Mouse (Mus musculus) neural tube, embryonic 11.5 days (tissue): Measurements from ENCODE around the gene C1ql1. TPM values are rescaled to one million over a fixed set of nuclear protein-coding genes. Genes with fewer than 3 reads are reported as not detected.

Source experiments
- ATAC-seq: fragments of 200-750 bp; cut with Nextera tagmentation; 2 replicates; pipeline ENCODE4 v1.8.0; 2017; ENCODE audit warnings: moderate number of reproducible peaks, mild to moderate bottlenecking, moderate TSS enrichment, moderate library complexity; ENCODE audit not compliant: insufficient read depth, low FRiP score, low TSS enrichment
- DNase-seq: peaks from one replicate; pipeline ENCODE4 v3.0.0-alpha.2; 2015; ENCODE audit warnings: low spot score
- H3K27ac ChIP-seq: fragments of 300-500 bp; sonication (generic); 2 replicates; pipeline ENCODE4 v1.5.1; 2014; ENCODE audit warnings: low read depth, mild to moderate bottlenecking, low read length
- H3K27me3 ChIP-seq: fragments of 300-500 bp; sonication (generic); 2 replicates; pipeline ENCODE4 v1.6.1; 2014; ENCODE audit warnings: mild to moderate bottlenecking, low read length, mixed read lengths; ENCODE audit not compliant: control insufficient read depth, insufficient read depth
- H3K36me3 ChIP-seq: fragments of 300-500 bp; sonication (generic); 2 replicates; pipeline ENCODE4 v1.6.1; 2014; ENCODE audit warnings: mild to moderate bottlenecking, low read length, moderate library complexity, mixed read lengths; ENCODE audit not compliant: control insufficient read depth, insufficient read depth
- H3K4me1 ChIP-seq: fragments of 300-500 bp; sonication (generic); 2 replicates; pipeline ENCODE4 v1.6.1; 2014; ENCODE audit warnings: low read length, mixed read lengths; ENCODE audit not compliant: control insufficient read depth, insufficient read depth
- H3K4me2 ChIP-seq: fragments of 300-500 bp; sonication (generic); 2 replicates; pipeline ENCODE4 v1.6.1; 2014; ENCODE audit warnings: low read depth, mild to moderate bottlenecking, moderate library complexity
- H3K4me3 ChIP-seq: fragments of 300-500 bp; sonication (generic); 2 replicates; pipeline ENCODE4 v1.5.1; 2014; ENCODE audit warnings: low read depth, low read length
- H3K9ac ChIP-seq: fragments of 300-500 bp; sonication (generic); 2 replicates; pipeline ENCODE4 v1.6.1; 2014; ENCODE audit warnings: mild to moderate bottlenecking, low read length
- H3K9me3 ChIP-seq: fragments of 300-500 bp; sonication (generic); 2 replicates; pipeline ENCODE4 v1.6.1; 2016; ENCODE audit warnings: low read length; ENCODE audit not compliant: control insufficient read depth
- WGBS: fragments of 180-500 bp; shearing (Covaris S2); extraction: QIAGEN DNeasy Blood & Tissue Kit; methylation state at CpG from one replicate; pipeline ENCODE4 v1.1.7; 2014; 5-methylcytosine and 5-hydroxymethylcytosine counted together
- polyA plus RNA-seq: library from polyadenylated mRNA; unstranded; fragments of >200 nt; fragmentation: Nextera tagmentation; extraction: Ambion mirVana; gene quantifications from 2 replicates; pipeline ENCODE4 v1.2.1, GENCODE M21; 2014

C1ql1 gene
- polyA plus RNA-seq, 1 experiment from 2014 or later = 4.0 TPM

DNA sequence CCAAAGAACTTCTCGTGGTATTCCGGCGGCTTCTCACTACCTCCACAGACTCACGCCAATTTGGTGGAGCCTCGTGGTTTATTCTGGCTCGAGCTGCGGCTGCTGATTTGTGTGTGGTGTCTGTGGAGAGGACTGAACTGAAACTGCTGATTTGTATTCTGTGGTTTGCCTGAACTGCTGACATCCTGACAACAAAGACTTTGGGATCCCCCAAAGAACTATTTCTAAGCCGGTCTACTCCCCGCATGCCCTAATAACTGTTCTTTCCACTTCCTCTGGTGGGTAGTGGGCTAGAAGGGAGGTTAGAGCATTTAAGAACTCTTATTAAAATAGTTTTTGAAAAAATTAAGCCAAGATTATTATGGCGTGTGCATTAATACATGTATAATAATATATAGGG is 15.8 kb downstream of the C1ql1 start:
- no peak overlapping the region for H3K4me3 ChIP-seq
- ATAC-seq (no peak), DNase-seq (no peak)
- H3K4me2 ChIP-seq = no peak overlapping the region
- no peak overlapping the region for H3K9ac ChIP-seq
- H3K27ac ChIP-seq = no peak overlapping the region
- H3K36me3 ChIP-seq = no peaks in the 10 kb centered on the region
- 95% methylated on average over 10 of the region's 10 CpGs for WGBS
- H3K27me3 ChIP-seq = no peaks in the 10 kb centered on the region
- no peaks in the 10 kb centered on the region for H3K9me3 ChIP-seq
- no peaks in the 10 kb centered on the region for H3K4me1 ChIP-seq

DNA sequence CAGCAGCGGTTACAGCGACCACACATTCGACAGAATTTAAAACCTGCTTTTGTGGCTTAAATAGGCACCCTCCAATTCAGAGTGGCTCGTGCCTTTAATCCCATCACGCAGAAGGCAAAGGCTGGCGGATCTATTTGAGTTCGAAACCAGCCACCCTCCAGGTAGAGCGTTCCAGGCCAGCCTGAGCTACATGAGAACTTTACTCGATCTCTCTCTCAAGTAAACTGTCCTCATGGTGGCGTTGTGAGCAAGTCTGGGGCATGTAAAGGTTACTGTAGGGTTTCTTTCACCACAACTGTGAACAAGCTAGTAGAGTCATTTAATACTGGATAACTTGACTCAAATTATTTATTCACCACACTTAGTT is 21.2 kb downstream of the C1ql1 start:
- Histone ChIP-seq H3K9ac (peak overlapping the region; percentile 60), H3K4me3 (peak overlapping the region; percentile 64), H3K4me2 (peak overlapping the region; percentile 45), H3K9me3 (no peaks in the 10 kb centered on the region), H3K36me3 (peaks cover 3% of the 10 kb centered on the region), H3K4me1 (peaks cover 2% of the 10 kb centered on the region; the same call in 1 of the 2 replicates), H3K27me3 (no peaks in the 10 kb centered on the region), H3K27ac (peak overlapping the region; percentile 86)
- peak; percentile 20; the same call in 1 of the 2 replicates for ATAC-seq
- WGBS = 2% methylated on average over 10 of the region's 10 CpGs
- no peak for DNase-seq

DNA sequence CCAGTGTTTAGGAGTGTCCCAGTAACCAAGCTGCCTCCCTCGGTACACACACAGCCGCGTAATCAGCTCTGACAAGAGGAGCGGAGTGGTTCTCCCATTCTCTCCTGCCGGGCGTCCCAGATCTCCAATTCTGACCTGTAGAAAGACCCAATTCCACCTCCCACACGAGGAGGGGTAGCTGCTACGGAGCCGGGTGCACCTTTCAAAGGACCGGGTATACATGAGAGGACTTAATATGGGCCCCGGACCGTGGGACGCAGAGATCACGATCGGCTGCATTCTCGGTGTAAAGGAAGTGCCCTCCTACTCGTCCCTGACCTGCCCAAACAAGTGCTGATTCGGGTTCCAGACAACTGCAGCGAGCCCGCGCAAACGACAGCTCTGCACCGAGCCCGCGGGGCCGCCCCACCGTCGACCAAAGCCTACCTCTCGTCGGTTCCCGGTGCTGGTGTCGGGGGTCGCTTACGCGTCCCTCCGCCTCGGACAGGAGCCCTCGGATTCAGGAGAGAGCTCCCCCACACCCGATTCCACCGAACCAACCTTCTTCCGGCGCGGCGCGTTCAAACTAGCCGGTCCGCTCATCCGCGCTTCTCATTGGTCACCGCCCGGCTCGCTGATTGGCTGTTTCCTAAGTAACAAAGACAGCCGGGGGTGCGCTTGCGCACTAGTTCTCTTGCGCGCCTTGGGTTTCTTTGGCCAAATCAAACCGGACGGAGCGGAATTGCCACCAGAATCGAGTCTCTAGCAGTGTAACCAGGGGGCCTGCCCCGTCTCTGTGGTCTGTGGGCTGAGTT is 21.7 kb downstream of the C1ql1 start, which contains the start of gene Kif18b:
Kif18b (minus strand) TSS at position 568 of the 794 bp plus-strand sequence.
- Histone ChIP-seq H3K9me3 (no peaks in the 10 kb centered on the region), H3K4me3 (peak within 1 kb of the TSS; percentile 64), H3K4me1 (peaks cover 2% of the 10 kb centered on the region; the same call in 1 of the 2 replicates), H3K27me3 (no peaks in the 10 kb centered on the region), H3K9ac (peak within 1 kb of the TSS; percentile 60), H3K27ac (peak within 1 kb of the TSS; percentile 86), H3K36me3 (peaks cover 3% of the 10 kb centered on the region), H3K4me2 (peak within 1 kb of the TSS; percentile 45)
- WGBS = under 1% methylated on average over 62 of the region's 62 CpGs
- peak; percentile 97 for DNase-seq
- ATAC-seq = peak; percentile 81

DNA sequence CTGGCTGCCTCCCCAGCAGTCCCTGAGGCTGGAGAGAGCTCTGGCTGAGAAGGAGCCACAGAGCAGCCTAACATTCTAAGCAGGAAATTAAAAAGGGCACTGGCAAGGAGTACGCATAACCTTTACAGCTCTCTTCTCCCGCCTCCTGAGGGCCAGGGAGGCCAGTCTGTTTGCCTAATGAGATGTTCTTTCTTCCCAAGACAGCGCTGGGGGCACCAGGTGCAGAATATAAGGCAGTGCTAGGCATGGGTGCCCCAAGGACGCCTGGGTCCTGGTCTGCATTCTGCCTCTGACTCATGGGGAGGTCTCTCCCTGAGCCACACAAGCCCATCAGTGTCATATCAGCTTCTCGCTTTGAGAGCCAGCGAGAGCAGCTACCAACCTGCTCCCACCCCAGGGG is 25.0 kb downstream of the C1ql1 start:
- WGBS = 85% methylated on average over 6 of the region's 6 CpGs
- H3K4me2 ChIP-seq = no peak overlapping the region

GRCm38 (mm10) chr11:102918077-102918476 is 28.4 kb downstream of the C1ql1 start:
- H3K9me3 ChIP-seq = no peaks in the 10 kb centered on the region
- no peak overlapping the region for H3K9ac ChIP-seq
- no peak for ATAC-seq
- no peak for DNase-seq
- no peak overlapping the region for H3K4me2 ChIP-seq
- 91% methylated on average over 4 of the region's 4 CpGs for WGBS
- no peak overlapping the region for H3K27ac ChIP-seq
- H3K4me1 ChIP-seq = peaks cover 2% of the 10 kb centered on the region; the same call in 1 of the 2 replicates
- peaks cover 17% of the 10 kb centered on the region for H3K36me3 ChIP-seq
- no peaks in the 10 kb centered on the region for H3K27me3 ChIP-seq
- no peak overlapping the region for H3K4me3 ChIP-seq

More for the DNA sequence above, 25.0 kb downstream of the C1ql1 start:
- ATAC-seq = no peak
- no peak overlapping the region for H3K27ac ChIP-seq
- DNase-seq = no peak
- H3K9ac ChIP-seq = no peak overlapping the region
- no peaks in the 10 kb centered on the region for H3K27me3 ChIP-seq
- no peak overlapping the region for H3K4me3 ChIP-seq
- peaks cover 2% of the 10 kb centered on the region; the same call in 1 of the 2 replicates for H3K4me1 ChIP-seq
- peaks cover 3% of the 10 kb centered on the region for H3K36me3 ChIP-seq
- no peaks in the 10 kb centered on the region for H3K9me3 ChIP-seq

DNA sequence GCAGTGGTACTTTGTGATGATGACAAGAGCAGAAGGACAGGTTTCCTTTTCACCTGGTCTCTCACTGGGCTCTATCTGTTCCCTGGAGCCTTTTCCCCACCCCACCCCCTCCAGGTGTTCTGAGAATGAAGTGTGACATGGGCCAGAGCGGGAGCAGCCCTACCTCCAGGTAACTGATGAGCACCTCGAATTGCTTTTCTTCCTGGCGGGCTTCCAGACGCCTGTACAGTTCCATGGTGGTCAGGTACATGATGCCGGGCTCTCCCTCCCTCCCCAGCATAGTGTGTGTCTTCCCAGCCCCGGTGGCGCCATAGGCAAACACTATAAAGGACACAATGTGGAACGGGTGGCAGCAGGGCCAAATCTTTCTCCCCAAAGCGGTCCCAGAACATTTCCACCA is 31.1 kb downstream of the C1ql1 start:
- DNase-seq (no peak), ATAC-seq (no peak)
- H3K4me1 ChIP-seq = no peaks in the 10 kb centered on the region
- no peak overlapping the region for H3K9ac ChIP-seq
- no peak overlapping the region for H3K27ac ChIP-seq
- no peaks in the 10 kb centered on the region for H3K27me3 ChIP-seq
- no peak overlapping the region for H3K4me3 ChIP-seq
- peaks cover 18% of the 10 kb centered on the region for H3K36me3 ChIP-seq
- 96% methylated on average over 9 of the region's 9 CpGs for WGBS
- no peaks in the 10 kb centered on the region for H3K9me3 ChIP-seq
- H3K4me2 ChIP-seq = no peak overlapping the region

DNA sequence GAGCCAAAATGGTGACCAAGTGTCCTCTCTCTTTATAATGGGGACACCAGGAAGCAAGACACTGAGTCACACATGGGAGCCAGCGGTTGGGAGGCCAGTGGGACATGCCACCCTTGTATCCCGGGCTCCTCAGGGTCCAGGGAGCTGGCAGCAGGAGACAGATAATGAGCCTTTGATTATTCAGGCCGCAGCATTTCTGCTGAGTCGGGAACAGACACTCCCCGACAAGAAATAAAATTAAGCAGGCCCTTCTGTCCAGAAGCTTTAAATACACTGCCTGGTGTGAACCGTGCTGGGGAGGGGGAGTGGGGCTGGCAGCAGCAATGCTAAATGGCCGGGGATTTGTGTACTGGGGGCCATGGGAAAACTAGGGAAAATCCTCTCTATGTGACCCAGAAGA is 35.1 kb downstream of the C1ql1 start:
- Histone ChIP-seq H3K9ac (no peak overlapping the region), H3K4me1 (no peaks in the 10 kb centered on the region), H3K27ac (no peak overlapping the region), H3K36me3 (peaks cover 34% of the 10 kb centered on the region), H3K4me3 (no peak overlapping the region), H3K27me3 (no peaks in the 10 kb centered on the region), H3K9me3 (no peaks in the 10 kb centered on the region), H3K4me2 (no peak overlapping the region)
- ATAC-seq (no peak), DNase-seq (no peak)
- WGBS = 83% methylated on average over 7 of the region's 7 CpGs

GRCm38 (mm10) chr11:102903654-102904053 is 42.8 kb downstream of the C1ql1 start:
- H3K9ac ChIP-seq = no peak overlapping the region
- WGBS = 72% methylated on average over 7 of the region's 7 CpGs
- H3K4me3 ChIP-seq = no peak overlapping the region
- ATAC-seq (no peak), DNase-seq (no peak)
- H3K4me2 ChIP-seq = no peak overlapping the region
- no peaks in the 10 kb centered on the region for H3K27me3 ChIP-seq
- peaks cover 14% of the 10 kb centered on the region for H3K36me3 ChIP-seq
- H3K4me1 ChIP-seq = no peaks in the 10 kb centered on the region
- H3K9me3 ChIP-seq = no peaks in the 10 kb centered on the region
- H3K27ac ChIP-seq = no peak overlapping the region

GRCm38 (mm10) chr11:102902107-102902506 is 44.4 kb downstream of the C1ql1 start:
- Histone ChIP-seq H3K27ac (no peak overlapping the region), H3K9ac (no peak overlapping the region), H3K36me3 (peaks cover 7% of the 10 kb centered on the region), H3K27me3 (no peaks in the 10 kb centered on the region), H3K4me1 (no peaks in the 10 kb centered on the region), H3K9me3 (no peaks in the 10 kb centered on the region), H3K4me2 (no peak overlapping the region), H3K4me3 (no peak overlapping the region)
- DNase-seq (no peak), ATAC-seq (no peak)
- 86% methylated on average over 5 of the region's 5 CpGs for WGBS
